Mouse (Mus musculus) heart, embryonic 16.5 days (tissue): Measurements from ENCODE around the gene Spz1. TPM values are rescaled to one million over a fixed set of nuclear protein-coding genes. Genes with fewer than 3 reads are reported as not detected.

Source experiments
- ATAC-seq: fragments of 200-750 bp; cut with Nextera tagmentation; replicated peaks from 2 replicates; pipeline ENCODE4 v1.8.0; 2017; ENCODE audit warnings: moderate number of reproducible peaks; ENCODE audit not compliant: insufficient read depth, low FRiP score; ENCODE audit errors: extremely low read depth
- H3K27ac ChIP-seq: fragments of 300-500 bp; sonication (generic); 2 replicates; pipeline ENCODE4 v1.5.1; 2014; ENCODE audit warnings: mild to moderate bottlenecking, low read length, control low read depth, moderate library complexity
- H3K27me3 ChIP-seq: fragments of 300-500 bp; sonication (generic); 2 replicates; pipeline ENCODE4 v1.6.1; 2014; ENCODE audit warnings: low read length, mixed read lengths; ENCODE audit not compliant: control insufficient read depth, insufficient read depth
- H3K36me3 ChIP-seq: fragments of 300-500 bp; sonication (generic); 2 replicates; pipeline ENCODE4 v1.6.1; 2014; ENCODE audit not compliant: control insufficient read depth, insufficient read depth
- H3K4me1 ChIP-seq: fragments of 300-500 bp; sonication (generic); 2 replicates; pipeline ENCODE4 v1.6.1; 2014; ENCODE audit warnings: low read length, mixed read lengths; ENCODE audit not compliant: control insufficient read depth, insufficient read depth
- H3K4me2 ChIP-seq: fragments of 300-500 bp; sonication (generic); 2 replicates; pipeline ENCODE4 v1.6.1; 2014; ENCODE audit warnings: low read depth, mild to moderate bottlenecking, control low read depth, low read length
- H3K4me3 ChIP-seq: fragments of 300-500 bp; sonication (generic); 2 replicates; pipeline ENCODE4 v1.5.1; 2014; ENCODE audit warnings: mild to moderate bottlenecking, control low read depth, low read length
- H3K9ac ChIP-seq: fragments of 300-500 bp; sonication (generic); 2 replicates; pipeline ENCODE4 v1.6.1; 2014; ENCODE audit warnings: low read length, control low read depth
- H3K9me3 ChIP-seq: fragments of 300-500 bp; sonication (generic); replicated peaks from 2 replicates; pipeline ENCODE4 v1.6.1; 2016; ENCODE audit warnings: low read length; ENCODE audit not compliant: control insufficient read depth
- WGBS: fragments of 180-500 bp; shearing (Covaris S2); extraction: QIAGEN DNeasy Blood & Tissue Kit; methylation state at CpG from one replicate; pipeline ENCODE4 v1.1.7; 2014; 5-methylcytosine and 5-hydroxymethylcytosine counted together
- polyA plus RNA-seq: library from polyadenylated mRNA; unstranded; fragments of >200 nt; fragmentation: Nextera tagmentation; extraction: Ambion mirVana; gene quantifications from 2 replicates; pipeline ENCODE4 v1.2.1, GENCODE M21; 2015

Gene Spz1
- polyA plus RNA-seq, 1 experiment from 2014 or later = not detected

GRCm38 (mm10) chr13:92540997-92541396, 35.0 kb downstream of the Spz1 start:
- WGBS = 62% methylated on average over 6 of the region's 6 CpGs
- Histone ChIP-seq H3K9me3 (no peaks in the 10 kb centered on the region; the same call in 1 of the 2 replicates), H3K27me3 (no peaks in the 10 kb centered on the region), H3K4me1 (no peaks in the 10 kb centered on the region), H3K4me2 (no peak overlapping the region), H3K9ac (no peak overlapping the region), H3K27ac (no peak overlapping the region), H3K36me3 (no peaks in the 10 kb centered on the region), H3K4me3 (no peak overlapping the region)
- no peak for ATAC-seq

- no peaks in the 10 kb centered on the region for H3K9me3 ChIP-seq
- WGBS = 51% methylated on average over 4 of the region's 4 CpGs
- no peaks in the 10 kb centered on the region for H3K27me3 ChIP-seq
- H3K4me3 ChIP-seq = no peak overlapping the region
- ATAC-seq = no peak
- no peak overlapping the region for H3K9ac ChIP-seq
- no peak overlapping the region for H3K27ac ChIP-seq
- no peak overlapping the region for H3K4me2 ChIP-seq
- no peaks in the 10 kb centered on the region for H3K36me3 ChIP-seq
- H3K4me1 ChIP-seq = no peaks in the 10 kb centered on the region
Measured at GRCm38 (mm10) chr13:92539126-92539525, 36.8 kb downstream of the Spz1 start.

GRCm38 (mm10) chr13:92533801-92534200, 42.2 kb downstream of the Spz1 start:
- no peak overlapping the region for H3K9ac ChIP-seq
- H3K27ac ChIP-seq = no peak overlapping the region
- ATAC-seq = no peak
- WGBS = 31% methylated on average over 2 of the region's 2 CpGs
- H3K36me3 ChIP-seq = 0 out of 2 replicates have a peak, but pooled peaks cover under 1% of the 10 kb centered on the region
- H3K4me2 ChIP-seq = no peak overlapping the region
- peaks cover 6% of the 10 kb centered on the region; the same call in 1 of the 2 replicates for H3K4me1 ChIP-seq
- H3K27me3 ChIP-seq = no peaks in the 10 kb centered on the region
- H3K9me3 ChIP-seq = no peaks in the 10 kb centered on the region
- H3K4me3 ChIP-seq = no peak overlapping the region

GRCm38 (mm10) chr13:92532216-92532615, 43.8 kb downstream of the Spz1 start:
- Histone ChIP-seq H3K27ac (no peak overlapping the region), H3K9me3 (no peaks in the 10 kb centered on the region), H3K36me3 (0 out of 2 replicates have a peak, but pooled peaks cover 2% of the 10 kb centered on the region), H3K4me2 (no peak overlapping the region), H3K9ac (no peak overlapping the region), H3K4me3 (no peak overlapping the region), H3K4me1 (peaks cover 6% of the 10 kb centered on the region; the same call in 1 of the 2 replicates), H3K27me3 (no peaks in the 10 kb centered on the region)
- 77% methylated on average over 2 of the region's 2 CpGs for WGBS
- no peak for ATAC-seq

- Histone ChIP-seq H3K4me3 (peak overlapping the region; percentile 66), H3K4me2 (peak overlapping the region; percentile 63), H3K27ac (peak overlapping the region; percentile 99), H3K9ac (peak overlapping the region; percentile 93), H3K27me3 (no peaks in the 10 kb centered on the region), H3K9me3 (no peaks in the 10 kb centered on the region), H3K4me1 (peaks cover 6% of the 10 kb centered on the region; the same call in 1 of the 2 replicates), H3K36me3 (0 out of 2 replicates have a peak, but pooled peaks cover 2% of the 10 kb centered on the region)
- no peak for ATAC-seq
- 3% methylated on average over 15 of the region's 15 CpGs for WGBS
Measured at GRCm38 (mm10) chr13:92531237-92531636, 44.7 kb downstream of the Spz1 start.

- ATAC-seq = peak; percentile 97
- H3K4me2 ChIP-seq = peak within 1 kb of the TSS; percentile 63
- H3K9ac ChIP-seq = peak within 1 kb of the TSS; percentile 93
- 0 out of 2 replicates have a peak, but pooled peaks cover 2% of the 10 kb centered on the region for H3K36me3 ChIP-seq
- H3K4me1 ChIP-seq = peaks cover 6% of the 10 kb centered on the region; the same call in 1 of the 2 replicates
- peak within 1 kb of the TSS; percentile 99 for H3K27ac ChIP-seq
- H3K9me3 ChIP-seq = no peaks in the 10 kb centered on the region
- peak within 1 kb of the TSS; percentile 66 for H3K4me3 ChIP-seq
- no peaks in the 10 kb centered on the region for H3K27me3 ChIP-seq
- under 1% methylated on average over 46 of the region's 46 CpGs for WGBS
Measured at GRCm38 (mm10) chr13:92530721-92531211, 45.2 kb downstream of the Spz1 start, which contains the start of gene Zfyve16. Gene Zfyve16, minus strand, starts transcription at chr13:92530868.

- Histone ChIP-seq H3K27ac (peak overlapping the region; percentile 99), H3K9ac (peak overlapping the region; percentile 93), H3K4me3 (peak overlapping the region; percentile 66), H3K36me3 (0 out of 2 replicates have a peak, but pooled peaks cover 2% of the 10 kb centered on the region), H3K9me3 (no peaks in the 10 kb centered on the region), H3K27me3 (no peaks in the 10 kb centered on the region), H3K4me1 (peaks cover 6% of the 10 kb centered on the region; the same call in 1 of the 2 replicates), H3K4me2 (peak overlapping the region; percentile 63)
- ATAC-seq = peak; percentile 91
- WGBS = 1% methylated on average over 47 of the region's 47 CpGs
Measured at GRCm38 (mm10) chr13:92529828-92530720, 45.9 kb downstream of the Spz1 start.
